Mouse (Mus musculus) ES-Bruce4 (cell line): ENCODE measurements around the gene Sun2.

ENCODE experiments used
- EP300 ChIP-seq: IDR thresholded peaks from 2 replicates; pipeline ENCODE4 v1.6.1; 2011; ENCODE audit warnings: low read depth, low read length; ENCODE audit not compliant: insufficient read depth
- POLR2A ChIP-seq: IDR thresholded peaks from one replicate; pipeline ENCODE4 v1.8.1; 2011; ENCODE audit warnings: low read length; ENCODE audit not compliant: insufficient read depth

DNA sequence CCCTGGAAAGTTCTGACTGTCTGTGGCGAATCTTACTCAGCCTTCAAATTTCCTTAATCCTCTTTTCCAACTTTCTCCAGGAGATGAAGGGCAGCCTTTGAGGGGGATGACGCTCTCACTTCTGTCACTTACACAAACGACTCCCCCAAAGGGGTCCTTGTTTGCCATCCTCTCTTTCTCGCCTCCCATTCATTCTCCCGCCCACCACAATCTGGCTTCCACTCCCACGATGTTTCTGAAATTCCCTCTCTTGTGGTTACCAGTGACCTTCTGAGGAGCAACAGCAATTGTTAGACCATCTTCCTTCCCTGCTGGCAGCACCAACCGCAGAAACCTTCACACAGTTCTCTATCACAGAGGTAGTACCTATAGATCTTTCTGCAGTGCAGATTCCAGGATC lies 33.3 kb upstream of the Sun2 start:
- TF ChIP-seq EP300 (no peak), POLR2A (no peak)
